Comparison of ENCODE assay signal across 12 mouse cellular contexts in genomic region chr8:106919721-106920394, GRCm38 (mm10). TPM values are rescaled to one million over a fixed set of nuclear protein-coding genes. Genes with fewer than 3 reads are reported as not detected.
DNase-seq lines count a peak whose midpoint lies in the region; ATAC-seq lines count a peak whose summit lies in the region.
"Had no signal": no experiment of that assay in that cellular context is flagged by ENCODE, and none has a peak within 500 bp of the region (broad histone marks: within the 10 kb centered on the region; RNA-seq: fewer than 3 reads in every experiment).

No protein-coding gene starts in this region.

- ATAC-seq in frontal cortex, adult (ENCODE audit: low TSS enrichment) = peak; percentile 91
- ATAC-seq: hindbrain, embryonic 16.5 days had no signal

- intact Hi-C loops in left cerebral cortex, postnatal 4 days (cut with DNase I) = no loop called here

- DNase-seq in left cerebral cortex, adult 18-20 months (ENCODE audit: low spot score in 2 of 2) = peak; percentile 64 to 84
- DNase-seq in left cerebral cortex, postnatal 4 days = no peak
- peak; percentile 60 to 69 for DNase-seq in adrenal gland, postnatal 36 days
- peak; percentile 71 to 79 for DNase-seq in right cerebral cortex, adult 2 months (ENCODE audit: low spot score in 2 of 2)
- DNase-seq in spleen, postnatal 4 days (ENCODE audit: low spot score in 2 of 2) = no peak
- DNase-seq in spleen, postnatal 10 days (ENCODE audit: low spot score in 2 of 2) = no peak
- DNase-seq: cerebellum, postnatal 10 days; heart, postnatal 10 days; kidney, adult 18-20 months; thymus, postnatal 14 days had no signal

RNA-seq across cellular contexts. Expression of gene Sntb2, which starts 15.7 kb away (rescaled TPM):
- total RNA-seq in left cerebral cortex, adult 18-20 months (2021) = 10 to 100 TPM; 20.8 to 21.3 TPM
- 1 to 10 TPM; 6.3 to 6.5 TPM for total RNA-seq in left cerebral cortex, postnatal 4 days (2021)
- 10 to 100 TPM; 28.8 to 39.5 TPM for total RNA-seq in adrenal gland, postnatal 36 days (2021)

RNA-seq across cellular contexts. Expression of gene Utp4, which starts 26.4 kb away (rescaled TPM):
- total RNA-seq in left cerebral cortex, adult 18-20 months (2021) = 10 to 100 TPM; 36.9 to 40.8 TPM
- total RNA-seq in left cerebral cortex, postnatal 4 days (2021) = 10 to 100 TPM; 30.0 to 30.2 TPM
- 10 to 100 TPM; 48.7 to 50.6 TPM for total RNA-seq in adrenal gland, postnatal 36 days (2021)

RNA-seq across cellular contexts. Expression of gene Has3, which starts 49.8 kb away (rescaled TPM):
- 1 to 10 TPM; 1.1 to 2.0 TPM for total RNA-seq in left cerebral cortex, adult 18-20 months (2021)
- total RNA-seq in left cerebral cortex, postnatal 4 days (2021) = 10 to 100 TPM; 16.7 to 17.7 TPM
- total RNA-seq in adrenal gland, postnatal 36 days (2021) = 1 to 10 TPM in 1 of 2 experiments, under 1 TPM in 1; 0.20 to 1.5 TPM

Comparison
In these comparisons a context has a peak if more than half of its experiments do, and no peak if none do; other contexts are left out.
1. DNase-seq: peak in left cerebral cortex, adult 18-20 months (2 of 2), adrenal gland, postnatal 36 days (2 of 2) and right cerebral cortex, adult 2 months (2 of 2); none in left cerebral cortex, postnatal 4 days (single experiment), spleen, postnatal 4 days (0 of 2) and spleen, postnatal 10 days (0 of 2).
2. RNA of gene Has3, which starts 49.8 kb away (total RNA-seq): 16.7 to 17.7 TPM in left cerebral cortex, postnatal 4 days; 1.1 to 2.0 TPM in left cerebral cortex, adult 18-20 months and 0.20 to 1.5 TPM in adrenal gland, postnatal 36 days; every median in the first group is over 4 times any median in the second.